Mouse (Mus musculus): ENCODE data around the gene Gipc3. TPM values are rescaled to one million over a fixed set of nuclear protein-coding genes. Genes with fewer than 3 reads are reported as not detected.
A peak's percentile ranks its signal among the peaks of the same experiment; 100 is the strongest.

Gene Gipc3
- polyA plus RNA-seq, 1 experiment from 2014 or later, result not detected

GRCm38 (mm10) chr10:81354738-81355477, 11.8 kb upstream of the Gipc3 start:
- H3K9me3 ChIP-seq (replicated peaks; ENCODE audit: control insufficient read depth, low read length, poor library complexity, severe bottlenecking), result no peaks in the 10 kb centered on the region
- peaks cover 18% of the 10 kb centered on the region for H3K4me1 ChIP-seq (ENCODE audit: control insufficient read depth, insufficient read depth, low read length)
- H3K4me3 ChIP-seq (ENCODE audit: low read depth, low read length), result no peak overlapping the region
- no peaks in the 10 kb centered on the region for H3K36me3 ChIP-seq (ENCODE audit: control insufficient read depth, insufficient read depth, low read length)
- 49% methylated on average over 9 of the region's 9 CpGs for WGBS
- H3K27me3 ChIP-seq (ENCODE audit: control insufficient read depth, insufficient read depth, low read depth, low read length), result no peaks in the 10 kb centered on the region
- H3K4me2 ChIP-seq (ENCODE audit: low read length), result no peak overlapping the region
- H3K27ac ChIP-seq (ENCODE audit: low read length), result no peak overlapping the region
- no peak for ATAC-seq
- no peak overlapping the region for H3K9ac ChIP-seq (ENCODE audit: low read depth, low read length)

- Histone ChIP-seq H3K9me3 (replicated peaks; ENCODE audit: control insufficient read depth, low read length, poor library complexity, severe bottlenecking) (no peaks in the 10 kb centered on the region), H3K4me2 (ENCODE audit: low read length) (no peak overlapping the region), H3K4me3 (ENCODE audit: low read depth, low read length) (no peak overlapping the region), H3K4me1 (ENCODE audit: control insufficient read depth, insufficient read depth, low read length) (peaks cover 14% of the 10 kb centered on the region), H3K27ac (ENCODE audit: low read length) (no peak overlapping the region), H3K36me3 (ENCODE audit: control insufficient read depth, insufficient read depth, low read length) (no peaks in the 10 kb centered on the region), H3K9ac (ENCODE audit: low read depth, low read length) (no peak overlapping the region), H3K27me3 (ENCODE audit: control insufficient read depth, insufficient read depth, low read depth, low read length) (no peaks in the 10 kb centered on the region; the same call in 1 of the 2 replicates)
- no peak for ATAC-seq
- 36% methylated on average over 9 of the region's 9 CpGs for WGBS
Measured at GRCm38 (mm10) chr10:81351678-81352291, 8.7 kb upstream of the Gipc3 start.

GRCm38 (mm10) chr10:81350351-81351063, 7.4 kb upstream of the Gipc3 start, which contains the start of gene Hmg20b:
Gene Hmg20b, minus strand, starts transcription at chr10:81350480.
- Histone ChIP-seq H3K9me3 (replicated peaks; ENCODE audit: control insufficient read depth, low read length, poor library complexity, severe bottlenecking) (no peaks in the 10 kb centered on the region), H3K4me3 (ENCODE audit: low read depth, low read length) (peak within 1 kb of the TSS; percentile 63), H3K4me2 (ENCODE audit: low read length) (peak within 1 kb of the TSS; percentile 95), H3K27me3 (ENCODE audit: control insufficient read depth, insufficient read depth, low read depth, low read length) (no peaks in the 10 kb centered on the region; the same call in 1 of the 2 replicates), H3K9ac (ENCODE audit: low read depth, low read length) (peak within 1 kb of the TSS; percentile 67), H3K4me1 (ENCODE audit: control insufficient read depth, insufficient read depth, low read length) (peaks cover 18% of the 10 kb centered on the region), H3K36me3 (ENCODE audit: control insufficient read depth, insufficient read depth, low read length) (no peaks in the 10 kb centered on the region), H3K27ac (ENCODE audit: low read length) (peak within 1 kb of the TSS; percentile 76)
- ATAC-seq, result peak; percentile 96
- WGBS, result under 1% methylated on average over 52 of the region's 54 CpGs

GRCm38 (mm10) chr10:81349961-81350350, 6.9 kb upstream of the Gipc3 start:
- H3K27ac ChIP-seq (ENCODE audit: low read length), result no peak overlapping the region
- H3K9me3 ChIP-seq (replicated peaks; ENCODE audit: control insufficient read depth, low read length, poor library complexity, severe bottlenecking), result no peaks in the 10 kb centered on the region
- H3K36me3 ChIP-seq (ENCODE audit: control insufficient read depth, insufficient read depth, low read length), result no peaks in the 10 kb centered on the region
- 0% methylated on average over 24 of the region's 29 CpGs for WGBS
- peak overlapping the region; percentile 67 for H3K9ac ChIP-seq (ENCODE audit: low read depth, low read length)
- peak overlapping the region; percentile 95 for H3K4me2 ChIP-seq (ENCODE audit: low read length)
- peaks cover 4% of the 10 kb centered on the region for H3K27me3 ChIP-seq (ENCODE audit: control insufficient read depth, insufficient read depth, low read depth, low read length)
- peaks cover 18% of the 10 kb centered on the region for H3K4me1 ChIP-seq (ENCODE audit: control insufficient read depth, insufficient read depth, low read length)
- H3K4me3 ChIP-seq (ENCODE audit: low read depth, low read length), result peak overlapping the region; percentile 63
- ATAC-seq, result peak; percentile 18

- no peak overlapping the region for H3K27ac ChIP-seq (ENCODE audit: low read length)
- H3K27me3 ChIP-seq (ENCODE audit: control insufficient read depth, insufficient read depth, low read depth, low read length), result peaks cover 12% of the 10 kb centered on the region
- peaks cover 18% of the 10 kb centered on the region for H3K4me1 ChIP-seq (ENCODE audit: control insufficient read depth, insufficient read depth, low read length)
- peak overlapping the region; percentile 24; the same call in 1 of the 2 replicates for H3K9ac ChIP-seq (ENCODE audit: low read depth, low read length)
- WGBS, result 3% methylated on average over 12 of the region's 12 CpGs
- no peak overlapping the region for H3K4me3 ChIP-seq (ENCODE audit: low read depth, low read length)
- H3K36me3 ChIP-seq (ENCODE audit: control insufficient read depth, insufficient read depth, low read length), result no peaks in the 10 kb centered on the region
- peak overlapping the region; percentile 95 for H3K4me2 ChIP-seq (ENCODE audit: low read length)
- no peaks in the 10 kb centered on the region for H3K9me3 ChIP-seq (replicated peaks; ENCODE audit: control insufficient read depth, low read length, poor library complexity, severe bottlenecking)
- ATAC-seq, result no peak
Measured at GRCm38 (mm10) chr10:81349146-81349545, 6.1 kb upstream of the Gipc3 start.

- 0 out of 2 replicates have a peak, but pooled peaks have one; percentile 15 for ATAC-seq
- Histone ChIP-seq H3K9me3 (replicated peaks; ENCODE audit: control insufficient read depth, low read length, poor library complexity, severe bottlenecking) (no peaks in the 10 kb centered on the region), H3K4me1 (ENCODE audit: control insufficient read depth, insufficient read depth, low read length) (peaks cover 25% of the 10 kb centered on the region), H3K4me3 (ENCODE audit: low read depth, low read length) (peak overlapping the region; percentile 37), H3K27me3 (ENCODE audit: control insufficient read depth, insufficient read depth, low read depth, low read length) (peaks cover 30% of the 10 kb centered on the region), H3K36me3 (ENCODE audit: control insufficient read depth, insufficient read depth, low read length) (no peaks in the 10 kb centered on the region), H3K4me2 (ENCODE audit: low read length) (peak overlapping the region; percentile 65), H3K27ac (ENCODE audit: low read length) (no peak overlapping the region), H3K9ac (ENCODE audit: low read depth, low read length) (peak overlapping the region; percentile 57)
- 8% methylated on average over 51 of the region's 55 CpGs for WGBS
Measured at GRCm38 (mm10) chr10:81346453-81347067, 3.5 kb upstream of the Gipc3 start.

- H3K4me3 ChIP-seq (ENCODE audit: low read depth, low read length), result no peak overlapping the region
- no peaks in the 10 kb centered on the region for H3K36me3 ChIP-seq (ENCODE audit: control insufficient read depth, insufficient read depth, low read length)
- no peak overlapping the region for H3K27ac ChIP-seq (ENCODE audit: low read length)
- peaks cover 38% of the 10 kb centered on the region for H3K27me3 ChIP-seq (ENCODE audit: control insufficient read depth, insufficient read depth, low read depth, low read length)
- ATAC-seq, result no peak
- H3K9ac ChIP-seq (ENCODE audit: low read depth, low read length), result no peak overlapping the region
- H3K4me2 ChIP-seq (ENCODE audit: low read length), result no peak overlapping the region
- peaks cover 19% of the 10 kb centered on the region for H3K4me1 ChIP-seq (ENCODE audit: control insufficient read depth, insufficient read depth, low read length)
- WGBS, result 85% methylated on average over 4 of the region's 4 CpGs
- no peaks in the 10 kb centered on the region for H3K9me3 ChIP-seq (replicated peaks; ENCODE audit: control insufficient read depth, low read length, poor library complexity, severe bottlenecking)
Measured at GRCm38 (mm10) chr10:81345162-81345534, 2.1 kb upstream of the Gipc3 start.

GRCm38 (mm10) chr10:81344421-81345161, 1.5 kb upstream of the Gipc3 start:
- H3K27ac ChIP-seq (ENCODE audit: low read length), result no peak overlapping the region
- no peak overlapping the region for H3K9ac ChIP-seq (ENCODE audit: low read depth, low read length)
- no peaks in the 10 kb centered on the region for H3K9me3 ChIP-seq (replicated peaks; ENCODE audit: control insufficient read depth, low read length, poor library complexity, severe bottlenecking)
- H3K4me1 ChIP-seq (ENCODE audit: control insufficient read depth, insufficient read depth, low read length), result peaks cover 15% of the 10 kb centered on the region
- ATAC-seq, result no peak
- H3K27me3 ChIP-seq (ENCODE audit: control insufficient read depth, insufficient read depth, low read depth, low read length), result peaks cover 38% of the 10 kb centered on the region
- WGBS, result 58% methylated on average over 8 of the region's 8 CpGs
- H3K36me3 ChIP-seq (ENCODE audit: control insufficient read depth, insufficient read depth, low read length), result no peaks in the 10 kb centered on the region
- no peak overlapping the region for H3K4me3 ChIP-seq (ENCODE audit: low read depth, low read length)
- H3K4me2 ChIP-seq (ENCODE audit: low read length), result no peak overlapping the region

Data from midbrain, embryonic 16.5 days (tissue).